ENCODE assay signal across 8 mouse cellular contexts in the genomic region with DNA sequence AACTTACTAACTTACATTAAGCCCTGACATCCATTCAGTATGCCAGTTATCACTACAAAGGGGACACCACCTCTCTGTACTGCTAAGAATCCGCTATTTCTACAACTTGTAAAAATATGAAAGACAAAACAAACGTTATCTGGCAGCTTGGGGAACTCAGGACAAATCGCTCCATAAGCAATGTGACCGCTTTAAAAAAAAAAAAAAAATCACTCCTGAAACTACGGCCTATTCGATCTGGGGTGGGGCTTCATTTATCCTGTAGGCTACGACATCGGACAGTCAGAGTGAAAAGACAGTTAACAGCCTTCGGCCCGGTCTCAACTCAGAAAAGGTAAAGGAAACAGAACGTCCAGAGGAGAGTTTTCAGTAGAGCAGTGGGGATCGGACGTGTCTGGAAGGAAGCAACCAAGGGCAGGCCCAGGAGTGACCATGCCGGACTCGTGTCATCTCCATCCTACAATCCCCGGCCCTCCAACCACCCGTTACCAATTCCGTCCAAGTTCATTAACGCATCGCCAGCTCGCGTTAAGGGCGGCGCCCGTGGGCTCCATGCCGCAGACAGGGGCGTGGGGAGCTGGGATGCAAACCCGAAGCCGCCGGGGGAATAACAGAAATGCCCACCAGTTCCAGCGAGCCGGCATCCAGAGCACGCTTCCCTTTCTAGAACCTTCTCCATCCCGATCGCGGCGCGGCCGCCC. TPM values are rescaled to one million over a fixed set of nuclear protein-coding genes. Genes with fewer than 3 reads are reported as not detected.
A peak's percentile ranks its signal among the peaks of the same experiment; 100 is the strongest.
DNase-seq lines count a peak whose midpoint lies in the region; ATAC-seq lines count a peak whose summit lies in the region.

No protein-coding gene starts in this region.

- peak overlapping the region; percentile 90 for H3K4me3 ChIP-seq in heart, embryonic 11.5 days (ENCODE audit: low read depth, low read length)
- H3K4me3 ChIP-seq in hindbrain, embryonic 11.5 days (ENCODE audit: low read depth, low read length) = peak overlapping the region; percentile 94
- peak overlapping the region; percentile 96 for H3K4me3 ChIP-seq in megakaryocyte, embryonic 14.5 days (replicated peaks)

- peak overlapping the region; percentile 94 for H3K9ac ChIP-seq in heart, embryonic 11.5 days (ENCODE audit: low read depth, low read length)
- H3K9ac ChIP-seq in hindbrain, embryonic 11.5 days (ENCODE audit: low read depth, low read length) = peak overlapping the region; percentile 96

- under 1% methylated on average over 39 of the region's 39 CpGs for WGBS in heart, embryonic 11.5 days (ENCODE audit: insufficient replicate concordance)
- under 1% methylated on average over 39 of the region's 39 CpGs for WGBS in hindbrain, embryonic 11.5 days

- DNase-seq in heart, adult 8-10 months (ENCODE audit: low spot score) = no peak
- DNase-seq in A20 (ENCODE audit: low read depth, low spot score) = peak; percentile 20
- no peak for DNase-seq in hindbrain, embryonic 11.5 days (ENCODE audit: low spot score)
- DNase-seq in urinary bladder, adult 2 months (ENCODE audit: low spot score) = no peak
- DNase-seq in cerebellum, adult 9-11 months = no peak

- H3K36me3 ChIP-seq in heart, embryonic 11.5 days (ENCODE audit: control insufficient read depth, insufficient read depth, low read length) = peaks cover 17% of the 10 kb centered on the region
- peaks cover 11% of the 10 kb centered on the region; the same call in 1 of the 2 replicates for H3K36me3 ChIP-seq in hindbrain, embryonic 11.5 days (ENCODE audit: control insufficient read depth, insufficient read depth, low read length)
- H3K36me3 ChIP-seq in megakaryocyte, embryonic 14.5 days (replicated peaks; ENCODE audit: low read length) = peaks cover 40% of the 10 kb centered on the region

- no peaks in the 10 kb centered on the region for H3K27me3 ChIP-seq in heart, embryonic 11.5 days (ENCODE audit: control insufficient read depth, insufficient read depth, low read length)
- no peaks in the 10 kb centered on the region for H3K27me3 ChIP-seq in hindbrain, embryonic 11.5 days (ENCODE audit: control insufficient read depth, insufficient read depth, low read length)
- no peaks in the 10 kb centered on the region for H3K27me3 ChIP-seq in megakaryocyte, embryonic 14.5 days (replicated peaks)

- no peaks in the 10 kb centered on the region for H3K9me3 ChIP-seq in heart, embryonic 11.5 days (replicated peaks; ENCODE audit: control insufficient read depth, low read length)
- no peaks in the 10 kb centered on the region for H3K9me3 ChIP-seq in hindbrain, embryonic 11.5 days (ENCODE audit: control insufficient read depth, low read length)
- H3K9me3 ChIP-seq in megakaryocyte, embryonic 14.5 days = no peaks in the 10 kb centered on the region

- peaks cover 6% of the 10 kb centered on the region for H3K4me1 ChIP-seq in heart, embryonic 11.5 days (ENCODE audit: control insufficient read depth, insufficient read depth, low read length)
- peaks cover 3% of the 10 kb centered on the region; the same call in 1 of the 2 replicates for H3K4me1 ChIP-seq in hindbrain, embryonic 11.5 days (replicated peaks; ENCODE audit: control insufficient read depth, insufficient read depth, low read length)
- H3K4me1 ChIP-seq in megakaryocyte, embryonic 14.5 days = peaks cover 26% of the 10 kb centered on the region

- peak overlapping the region; percentile 73 for H3K27ac ChIP-seq in heart, embryonic 11.5 days (ENCODE audit: low read depth, low read length)
- H3K27ac ChIP-seq in hindbrain, embryonic 11.5 days (ENCODE audit: low read depth, low read length) = peak overlapping the region; percentile 79

- H3K4me2 ChIP-seq in heart, embryonic 11.5 days = peak overlapping the region; percentile 89
- peak overlapping the region; percentile 83 for H3K4me2 ChIP-seq in hindbrain, embryonic 11.5 days (replicated peaks; ENCODE audit: low read depth, low read length)

- ATAC-seq in heart, embryonic 11.5 days (replicated peaks; ENCODE audit: insufficient number of reproducible peaks, low FRiP score, low TSS enrichment) = 0 out of 2 replicates have a peak, but pooled peaks have one; percentile 18
- peak; percentile 27 for ATAC-seq in common myeloid progenitor, adult 5-6 weeks (replicated peaks; ENCODE audit: low read depth, poor library complexity, severe bottlenecking)
- ATAC-seq in hindbrain, embryonic 11.5 days (ENCODE audit: low FRiP score) = peak; percentile 67

RNA-seq across cellular contexts. Expression of a gene that starts 0.6 kb away (rescaled TPM):
- polyA plus RNA-seq in heart, embryonic 11.5 days (2014; fragmentation: Nextera tagmentation; extraction: Ambion mirVana) = 369 and 404 TPM in 2 replicates
- total RNA-seq in heart, adult 8-10 months (2022) = 100 to 1,000 TPM; 139 to 159 (median 147) TPM
- 907 and 916 TPM in 2 replicates for total RNA-seq in common myeloid progenitor, adult 5-6 weeks (2017)
- 656 and 686 TPM in 2 replicates for polyA plus RNA-seq in hindbrain, embryonic 11.5 days (2014; fragmentation: Nextera tagmentation; extraction: Ambion mirVana)
- polyA plus RNA-seq in megakaryocyte, embryonic 14.5 days (2012; ENCODE audit: insufficient read depth, low replicate concordance) = 18.6 and 44.0 TPM in 2 replicates
- polyA plus RNA-seq in urinary bladder, adult 2 months (2012; rRNA removed) = 119 and 127 TPM in 2 replicates

RNA-seq across cellular contexts. Expression of a gene that starts 40.6 kb away (rescaled TPM):
- 41.9 and 44.7 TPM in 2 replicates for polyA plus RNA-seq in heart, embryonic 11.5 days (2014; fragmentation: Nextera tagmentation; extraction: Ambion mirVana)
- 10 to 100 TPM; 29.3 to 45.0 (median 37.9) TPM for total RNA-seq in heart, adult 8-10 months (2022)
- total RNA-seq in common myeloid progenitor, adult 5-6 weeks (2017) = 135 and 172 TPM in 2 replicates
- polyA plus RNA-seq in hindbrain, embryonic 11.5 days (2014; fragmentation: Nextera tagmentation; extraction: Ambion mirVana) = 45.8 and 58.1 TPM in 2 replicates
- 0.97 and 15.9 TPM in 2 replicates for polyA plus RNA-seq in megakaryocyte, embryonic 14.5 days (2012; ENCODE audit: insufficient read depth, low replicate concordance)
- polyA plus RNA-seq in urinary bladder, adult 2 months (2012; rRNA removed) = 39.5 and 47.9 TPM in 2 replicates

RNA-seq across cellular contexts. Expression of a gene that starts 54.7 kb away (rescaled TPM):
- 11.7 and 13.1 TPM in 2 replicates for polyA plus RNA-seq in heart, embryonic 11.5 days (2014; fragmentation: Nextera tagmentation; extraction: Ambion mirVana)
- total RNA-seq in heart, adult 8-10 months (2022) = 1 to 10 TPM; 4.9 to 6.4 (median 5.5) TPM
- total RNA-seq in common myeloid progenitor, adult 5-6 weeks (2017) = 12.3 and 16.1 TPM in 2 replicates
- polyA plus RNA-seq in hindbrain, embryonic 11.5 days (2014; fragmentation: Nextera tagmentation; extraction: Ambion mirVana) = 12.3 and 14.2 TPM in 2 replicates
- 0.92 TPM in 1 of 2 replicates, not detected in the other for polyA plus RNA-seq in megakaryocyte, embryonic 14.5 days (2012; ENCODE audit: insufficient read depth, low replicate concordance)
- polyA plus RNA-seq in urinary bladder, adult 2 months (2012; rRNA removed) = 4.4 and 4.6 TPM in 2 replicates

RNA-seq across cellular contexts. Expression of a gene that starts 58.0 kb away (rescaled TPM):
- polyA plus RNA-seq in heart, embryonic 11.5 days (2014; fragmentation: Nextera tagmentation; extraction: Ambion mirVana) = not detected in 2 replicates
- total RNA-seq in heart, adult 8-10 months (2022) = 1 to 10 TPM; 1.1 to 2.2 (median 1.5) TPM
- not detected in 2 replicates for total RNA-seq in common myeloid progenitor, adult 5-6 weeks (2017)
- polyA plus RNA-seq in hindbrain, embryonic 11.5 days (2014; fragmentation: Nextera tagmentation; extraction: Ambion mirVana) = 0.11 TPM in 1 of 2 replicates, not detected in the other
- polyA plus RNA-seq in megakaryocyte, embryonic 14.5 days (2012; ENCODE audit: insufficient read depth, low replicate concordance) = not detected in 2 replicates
- 2.8 TPM in 2 replicates for polyA plus RNA-seq in urinary bladder, adult 2 months (2012; rRNA removed)
